Mouse (Mus musculus): ENCODE measurements around the gene Fbxl19. TPM values are rescaled to one million over a fixed set of nuclear protein-coding genes. Genes with fewer than 3 reads are reported as not detected.

Fbxl19 gene
- total and polyA plus RNA-seq, 3 experiments, result 22.4 to 31.7 (median 28.2) TPM

DNA sequence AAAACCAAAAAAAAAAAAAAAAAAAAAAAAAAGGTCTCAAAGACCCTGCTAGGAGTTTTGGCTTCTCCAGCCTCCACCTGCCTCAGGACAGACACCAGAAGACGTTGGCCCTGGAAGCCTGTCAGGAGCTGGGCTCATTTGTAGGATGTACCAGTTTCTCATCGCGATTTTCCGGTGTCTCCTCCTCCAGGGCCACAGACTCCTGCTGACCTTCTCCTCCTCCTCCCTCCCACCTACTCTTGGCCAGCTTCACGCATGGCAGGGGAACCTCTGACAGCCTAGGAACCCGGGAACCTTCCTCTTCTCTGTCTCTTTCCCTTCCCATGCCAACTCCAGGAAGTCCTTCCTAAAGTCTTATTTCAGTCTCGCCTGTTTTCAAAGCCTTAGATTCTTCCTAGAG, 72.7 kb downstream of the Fbxl19 start:
- no peak for DNase-seq (ENCODE audit: extremely low read depth)
- dilution Hi-C loops (cut with MboI; ENCODE audit: extremely low pct_ligation_motif_present, extremely low pct_unique_long_range_greater_than_20kb, low sequenced_read_pairs), result no loop called here
- Histone ChIP-seq H3K4me1 (ENCODE audit: control insufficient read depth in 1 of 2, insufficient read depth in 2 of 2) (peaks cover 10 to 42% of the 10 kb centered on the region in 2 experiments), H3K27ac (ENCODE audit: insufficient read depth, low read depth) (no peak overlapping the region), H3K4me3 (replicated peaks in 1 of 3; ENCODE audit: low read depth in 2 of 3, low read length in 2 of 3, poor library complexity in 1 of 3) (no peak overlapping the region), H3K79me2 (replicated peaks; ENCODE audit: control insufficient read depth, extremely low read depth, insufficient read depth, poor library complexity, severe bottlenecking) (no peaks in the 10 kb centered on the region), H3K9ac (ENCODE audit: insufficient read depth, low read depth) (no peak overlapping the region), H3K27me3 (replicated peaks) (no peaks in the 10 kb centered on the region), H3K36me3 (replicated peaks in 1 of 2; ENCODE audit: control insufficient read depth in 1 of 2, insufficient read depth in 1 of 2, low read length in 1 of 2) (no peaks in the 10 kb centered on the region), H3K9me3 (replicated peaks; ENCODE audit: low read length) (no peaks in the 10 kb centered on the region), H3K4me2 (ENCODE audit: insufficient read depth, low read depth, poor library complexity, severe bottlenecking) (no peak overlapping the region)
- in situ Hi-C loops (cut with MboI; ENCODE audit: low pct_ligation_motif_present, low pct_unique_long_range_greater_than_20kb, low sequenced_read_pairs), result loop anchor here (5.0 kb wide), 1 partner anchor 40 kb away; the partner anchor contains the start of gene Setd1a
- TF ChIP-seq HCFC1 (IDR thresholded peaks at IDR 0.05; ENCODE audit: low read depth, low read length), result no peak
- no peak for TF ChIP-seq UBTF (IDR thresholded peaks at IDR 0.05; ENCODE audit: low read depth, low read length)
- TF ChIP-seq SMC3 (IDR thresholded peaks at IDR 0.05; ENCODE audit: low read depth, low read length), result no peak
- no peak for TF ChIP-seq NELFE (IDR thresholded peaks at IDR 0.05; ENCODE audit: low read depth, low read length)
- TF ChIP-seq ZNF384 (IDR thresholded peaks at IDR 0.05; ENCODE audit: low read depth, low read length), result no peak
- TF ChIP-seq JUN (IDR thresholded peaks at IDR 0.05; ENCODE audit: insufficient read depth, low read depth, low read length), result no peak
- no peak for TF ChIP-seq JUND (conservative IDR thresholded peaks at IDR 0.05; ENCODE audit: low read depth, low read length)
- TF ChIP-seq MAZ (IDR thresholded peaks at IDR 0.05; ENCODE audit: low read depth, low read length), result no peak
- no peak for TF ChIP-seq NRF1 (IDR thresholded peaks at IDR 0.05; ENCODE audit: low read depth, low read length)

DNA sequence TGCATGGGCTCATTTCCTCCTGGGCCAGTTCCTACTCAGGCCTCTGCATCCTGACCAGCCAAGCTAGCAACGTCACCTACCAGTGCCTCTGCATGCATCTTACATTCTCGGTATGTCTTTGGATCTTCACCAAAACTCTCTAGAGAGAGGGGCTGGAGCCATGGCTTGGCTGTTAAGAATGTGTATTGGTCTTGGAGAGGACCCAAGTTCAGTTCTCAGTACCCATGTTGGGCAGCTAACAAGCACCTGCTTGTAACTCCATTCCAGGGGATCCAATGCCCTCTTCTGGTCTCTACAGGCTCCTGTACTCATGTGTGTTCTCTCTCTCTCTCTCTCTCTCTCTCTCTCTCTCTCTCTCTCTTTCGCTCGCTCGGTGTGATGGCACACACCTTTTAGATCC, 73.4 kb downstream of the Fbxl19 start:
- TF ChIP-seq NRF1 (IDR thresholded peaks at IDR 0.05; ENCODE audit: low read depth, low read length), result no peak
- TF ChIP-seq KAT2A (IDR thresholded peaks at IDR 0.05; ENCODE audit: insufficient replicate concordance, low read length), result no peak
- TF ChIP-seq HCFC1 (IDR thresholded peaks at IDR 0.05; ENCODE audit: low read depth, low read length), result no peak
- no peak for TF ChIP-seq ZMIZ1 (IDR thresholded peaks at IDR 0.05; ENCODE audit: low read depth, low read length)
- no peak for TF ChIP-seq ELF1 (IDR thresholded peaks at IDR 0.05; ENCODE audit: low read depth, low read length)
- TF ChIP-seq ZNF384 (IDR thresholded peaks at IDR 0.05; ENCODE audit: low read depth, low read length), result no peak
- TF ChIP-seq POLR2AphosphoS2 (IDR thresholded peaks at IDR 0.05; ENCODE audit: low read depth, low read length), result no peak
- TF ChIP-seq RCOR1 (conservative IDR thresholded peaks at IDR 0.05; ENCODE audit: low read depth, low read length), result no peak
- TF ChIP-seq ETS1 (conservative IDR thresholded peaks at IDR 0.05; ENCODE audit: low read depth, low read length), result no peak
- no peak for TF ChIP-seq MEF2A (IDR thresholded peaks at IDR 0.05; ENCODE audit: borderline replicate concordance, low read depth, low read length)
- TF ChIP-seq SIN3A (IDR thresholded peaks at IDR 0.05; ENCODE audit: low read length), result no peak
- no peak for TF ChIP-seq MAZ (IDR thresholded peaks at IDR 0.05; ENCODE audit: low read depth, low read length)
- TF ChIP-seq GABPA (IDR thresholded peaks at IDR 0.05; ENCODE audit: insufficient replicate concordance, low read depth, low read length), result no peak
- TF ChIP-seq CHD1 (IDR thresholded peaks at IDR 0.05; ENCODE audit: low read depth, low read length), result no peak
- TF ChIP-seq CTCF (conservative IDR thresholded peaks at IDR 0.05 in 1 of 2, IDR thresholded peaks at IDR 0.05 in 1 of 2; ENCODE audit: low read depth in 2 of 2, low read length in 2 of 2), result no peak
- Histone ChIP-seq H3K36me3 (replicated peaks in 1 of 2; ENCODE audit: control insufficient read depth in 1 of 2, insufficient read depth in 1 of 2, low read length in 1 of 2) (no peaks in the 10 kb centered on the region), H3K9me3 (replicated peaks; ENCODE audit: low read length) (no peaks in the 10 kb centered on the region), H3K27ac (ENCODE audit: insufficient read depth, low read depth) (no peak overlapping the region), H3K9ac (ENCODE audit: insufficient read depth, low read depth) (no peak overlapping the region), H3K4me3 (replicated peaks in 1 of 3; ENCODE audit: low read depth in 2 of 3, low read length in 2 of 3, poor library complexity in 1 of 3) (no peak overlapping the region), H3K4me2 (ENCODE audit: insufficient read depth, low read depth, poor library complexity, severe bottlenecking) (no peak overlapping the region), H3K79me2 (replicated peaks; ENCODE audit: control insufficient read depth, extremely low read depth, insufficient read depth, poor library complexity, severe bottlenecking) (no peaks in the 10 kb centered on the region), H3K4me1 (ENCODE audit: control insufficient read depth in 1 of 2, insufficient read depth in 2 of 2) (peaks cover 10 to 45% of the 10 kb centered on the region in 2 experiments), H3K27me3 (replicated peaks) (no peaks in the 10 kb centered on the region)
- in situ Hi-C loops (cut with MboI; ENCODE audit: low pct_ligation_motif_present, low pct_unique_long_range_greater_than_20kb, low sequenced_read_pairs) (loop anchor here (5.0 kb wide), 1 partner anchor 40 kb away; the partner anchor contains the start of gene Setd1a), dilution Hi-C loops (cut with MboI; ENCODE audit: extremely low pct_ligation_motif_present, extremely low pct_unique_long_range_greater_than_20kb, low sequenced_read_pairs) (no loop called here)
- no peak for DNase-seq (ENCODE audit: extremely low read depth)

Other genes with a start within 250 kb of the Fbxl19 start
Only the 20 nearest of the 27 such genes appear.
- gene Phkg2, start 171.2 kb upstream of the Fbxl19 start, total RNA-seq (2012; rRNA removed), result 23.3 and 25.5 TPM in 2 replicates
- 33.1 and 34.7 TPM in 2 replicates for gene Phkg2, start 171.2 kb upstream of the Fbxl19 start, total RNA-seq (2014; rRNA removed)
- gene Phkg2, start 171.2 kb upstream of the Fbxl19 start, polyA plus RNA-seq (2012; ENCODE audit: insufficient read length, low read depth), result 65.0 and 67.2 TPM in 2 replicates
- gene Ccdc189, start 155.9 kb upstream of the Fbxl19 start, total RNA-seq (2012; rRNA removed), result 2.2 and 2.9 TPM in 2 replicates
- gene Ccdc189, start 155.9 kb upstream of the Fbxl19 start, total RNA-seq (2014; rRNA removed), result 2.2 and 2.9 TPM in 2 replicates
- gene Ccdc189, start 155.9 kb upstream of the Fbxl19 start, polyA plus RNA-seq (2012; ENCODE audit: insufficient read length, low read depth), result 2.0 and 2.1 TPM in 2 replicates
- gene Rnf40, start 155.8 kb upstream of the Fbxl19 start, total RNA-seq (2012; rRNA removed), result 48.6 and 50.9 TPM in 2 replicates
- gene Rnf40, start 155.8 kb upstream of the Fbxl19 start, total RNA-seq (2014; rRNA removed), result 39.3 and 40.6 TPM in 2 replicates
- 73.0 and 95.2 TPM in 2 replicates for gene Rnf40, start 155.8 kb upstream of the Fbxl19 start, polyA plus RNA-seq (2012; ENCODE audit: insufficient read length, low read depth)
- gene Zfp629, start 128.7 kb upstream of the Fbxl19 start, total RNA-seq (2012; rRNA removed), result 2.4 and 3.2 TPM in 2 replicates
- 0.38 and 0.59 TPM in 2 replicates for gene Zfp629, start 128.7 kb upstream of the Fbxl19 start, total RNA-seq (2014; rRNA removed)
- 0.48 and 0.94 TPM in 2 replicates for gene Zfp629, start 128.7 kb upstream of the Fbxl19 start, polyA plus RNA-seq (2012; ENCODE audit: insufficient read length, low read depth)
- 60.5 and 65.0 TPM in 2 replicates for gene Bcl7c, start 35.6 kb upstream of the Fbxl19 start, total RNA-seq (2012; rRNA removed)
- gene Bcl7c, start 35.6 kb upstream of the Fbxl19 start, total RNA-seq (2014; rRNA removed), result 25.9 and 28.0 TPM in 2 replicates
- 71.3 and 73.5 TPM in 2 replicates for gene Bcl7c, start 35.6 kb upstream of the Fbxl19 start, polyA plus RNA-seq (2012; ENCODE audit: insufficient read length, low read depth)
- gene Ctf1, start 31.8 kb upstream of the Fbxl19 start, total RNA-seq (2012; rRNA removed), result not detected in 2 replicates
- not detected in 2 replicates for gene Ctf1, start 31.8 kb upstream of the Fbxl19 start, total RNA-seq (2014; rRNA removed)
- gene Ctf1, start 31.8 kb upstream of the Fbxl19 start, polyA plus RNA-seq (2012; ENCODE audit: insufficient read length, low read depth), result not detected in 2 replicates
- gene Ctf2, start 12.4 kb upstream of the Fbxl19 start, total RNA-seq (2012; rRNA removed), result 0.08 TPM in 1 of 2 replicates, not detected in the other
- not detected in 2 replicates for gene Ctf2, start 12.4 kb upstream of the Fbxl19 start, total RNA-seq (2014; rRNA removed)
- 0.36 TPM in 1 of 2 replicates, not detected in the other for gene Ctf2, start 12.4 kb upstream of the Fbxl19 start, polyA plus RNA-seq (2012; ENCODE audit: insufficient read length, low read depth)
- 15.7 and 16.9 TPM in 2 replicates for gene Orai3, start 25.3 kb downstream of the Fbxl19 start, total RNA-seq (2012; rRNA removed)
- gene Orai3, start 25.3 kb downstream of the Fbxl19 start, total RNA-seq (2014; rRNA removed), result 9.3 and 11.6 TPM in 2 replicates
- gene Orai3, start 25.3 kb downstream of the Fbxl19 start, polyA plus RNA-seq (2012; ENCODE audit: insufficient read length, low read depth), result 7.5 and 10.3 TPM in 2 replicates
- 9.0 and 9.8 TPM in 2 replicates for gene Setd1a, start 32.1 kb downstream of the Fbxl19 start, total RNA-seq (2012; rRNA removed)
- gene Setd1a, start 32.1 kb downstream of the Fbxl19 start, total RNA-seq (2014; rRNA removed), result 3.2 and 4.5 TPM in 2 replicates
- gene Setd1a, start 32.1 kb downstream of the Fbxl19 start, polyA plus RNA-seq (2012; ENCODE audit: insufficient read length, low read depth), result 50.8 and 51.0 TPM in 2 replicates
- gene Gm49388, start 41.1 kb downstream of the Fbxl19 start, total RNA-seq (2012; rRNA removed), result 0.98 and 2.2 TPM in 2 replicates
- not detected in 2 replicates for gene Gm49388, start 41.1 kb downstream of the Fbxl19 start, total RNA-seq (2014; rRNA removed)
- gene Gm49388, start 41.1 kb downstream of the Fbxl19 start, polyA plus RNA-seq (2012; ENCODE audit: insufficient read length, low read depth), result 4.3 and 4.7 TPM in 2 replicates
- 2.9 and 4.2 TPM in 2 replicates for gene Hsd3b7, start 56.1 kb downstream of the Fbxl19 start, total RNA-seq (2012; rRNA removed)
- gene Hsd3b7, start 56.1 kb downstream of the Fbxl19 start, total RNA-seq (2014; rRNA removed), result 5.9 and 6.8 TPM in 2 replicates
- 0.99 and 2.1 TPM in 2 replicates for gene Hsd3b7, start 56.1 kb downstream of the Fbxl19 start, polyA plus RNA-seq (2012; ENCODE audit: insufficient read length, low read depth)
- gene Stx4a, start 79.8 kb downstream of the Fbxl19 start, total RNA-seq (2012; rRNA removed), result 23.0 and 25.4 TPM in 2 replicates
- gene Stx4a, start 79.8 kb downstream of the Fbxl19 start, total RNA-seq (2014; rRNA removed), result 15.9 and 16.5 TPM in 2 replicates
- 50.5 and 59.0 TPM in 2 replicates for gene Stx4a, start 79.8 kb downstream of the Fbxl19 start, polyA plus RNA-seq (2012; ENCODE audit: insufficient read length, low read depth)
- 0.08 TPM in 1 of 2 replicates, not detected in the other for gene Stx1b, start 80.0 kb downstream of the Fbxl19 start, total RNA-seq (2012; rRNA removed)
- gene Stx1b, start 80.0 kb downstream of the Fbxl19 start, total RNA-seq (2014; rRNA removed), result not detected in 2 replicates
- gene Stx1b, start 80.0 kb downstream of the Fbxl19 start, polyA plus RNA-seq (2012; ENCODE audit: insufficient read length, low read depth), result 0.25 and 0.31 TPM in 2 replicates
- 23.8 and 25.3 TPM in 2 replicates for gene Zfp646, start 131.7 kb downstream of the Fbxl19 start, total RNA-seq (2012; rRNA removed)
- gene Zfp646, start 131.7 kb downstream of the Fbxl19 start, total RNA-seq (2014; rRNA removed), result 9.3 and 10.6 TPM in 2 replicates
- 16.6 and 18.8 TPM in 2 replicates for gene Zfp646, start 131.7 kb downstream of the Fbxl19 start, polyA plus RNA-seq (2012; ENCODE audit: insufficient read length, low read depth)
- gene Zfp668, start 132.3 kb downstream of the Fbxl19 start, total RNA-seq (2012; rRNA removed), result 5.6 and 5.9 TPM in 2 replicates
- 2.4 and 2.6 TPM in 2 replicates for gene Zfp668, start 132.3 kb downstream of the Fbxl19 start, total RNA-seq (2014; rRNA removed)
- gene Zfp668, start 132.3 kb downstream of the Fbxl19 start, polyA plus RNA-seq (2012; ENCODE audit: insufficient read length, low read depth), result 7.0 and 8.6 TPM in 2 replicates
- 0.04 TPM in 1 of 2 replicates, not detected in the other for gene Prss53, start 146.4 kb downstream of the Fbxl19 start, total RNA-seq (2012; rRNA removed)
- not detected in 2 replicates for gene Prss53, start 146.4 kb downstream of the Fbxl19 start, total RNA-seq (2014; rRNA removed)
- 0.30 and 0.35 TPM in 2 replicates for gene Prss53, start 146.4 kb downstream of the Fbxl19 start, polyA plus RNA-seq (2012; ENCODE audit: insufficient read length, low read depth)
- gene Gm21974, start 150.9 kb downstream of the Fbxl19 start, total RNA-seq (2012; rRNA removed), result not detected in 2 replicates
- not detected in 2 replicates for gene Gm21974, start 150.9 kb downstream of the Fbxl19 start, total RNA-seq (2014; rRNA removed)
- gene Gm21974, start 150.9 kb downstream of the Fbxl19 start, polyA plus RNA-seq (2012; ENCODE audit: insufficient read length, low read depth), result not detected in 2 replicates
- gene Vkorc1, start 151.1 kb downstream of the Fbxl19 start, total RNA-seq (2012; rRNA removed), result 0.25 TPM in 1 of 2 replicates, not detected in the other
- not detected in 2 replicates for gene Vkorc1, start 151.1 kb downstream of the Fbxl19 start, total RNA-seq (2014; rRNA removed)
- gene Vkorc1, start 151.1 kb downstream of the Fbxl19 start, polyA plus RNA-seq (2012; ENCODE audit: insufficient read length, low read depth), result 0.56 TPM in 1 of 2 replicates, not detected in the other
- gene Bckdk, start 159.5 kb downstream of the Fbxl19 start, total RNA-seq (2012; rRNA removed), result 37.1 and 38.4 TPM in 2 replicates
- gene Bckdk, start 159.5 kb downstream of the Fbxl19 start, total RNA-seq (2014; rRNA removed), result 54.9 and 61.8 TPM in 2 replicates
- gene Bckdk, start 159.5 kb downstream of the Fbxl19 start, polyA plus RNA-seq (2012; ENCODE audit: insufficient read length, low read depth), result 60.0 and 62.7 TPM in 2 replicates
- 24.3 and 30.3 TPM in 2 replicates for gene Kat8, start 168.0 kb downstream of the Fbxl19 start, total RNA-seq (2012; rRNA removed)
- gene Kat8, start 168.0 kb downstream of the Fbxl19 start, total RNA-seq (2014; rRNA removed), result 22.9 and 24.0 TPM in 2 replicates
- gene Kat8, start 168.0 kb downstream of the Fbxl19 start, polyA plus RNA-seq (2012; ENCODE audit: insufficient read length, low read depth), result 17.5 and 18.0 TPM in 2 replicates

Measured in CH12.LX (cell line).